Mouse (Mus musculus) common myeloid progenitor, adult 5-6 weeks (primary cell): ENCODE data around the gene Adat1. TPM values are rescaled to one million over a fixed set of nuclear protein-coding genes. Genes with fewer than 3 reads are reported as not detected.

Experiments used
- ATAC-seq: replicated peaks from 2 replicates; pipeline ENCODE4 v1.8.0; 2016; ENCODE audit warnings: low read depth, mild to moderate bottlenecking, moderate TSS enrichment, inconsistent platforms; ENCODE audit not compliant: poor library complexity, severe bottlenecking
- total RNA-seq: library from RNA; stranded (forward); fragments of 200-1000, 187-1606 nt; gene quantifications from 2 replicates; pipeline ENCODE4 v1.2.3, GENCODE M21; 2017

The Adat1 gene
- 3.8 and 6.0 TPM in 2 replicates for total RNA-seq

GRCm38 (mm10) chr8:111992013-111992702 lies at the start of gene Adat1:
TSS of gene Adat1 (minus strand) at chr8:111992302.
- peak; percentile 98 for ATAC-seq

GRCm38 (mm10) chr8:112037521-112037920 lies 45.4 kb upstream of the Adat1 start:
- ATAC-seq: no peak

DNA sequence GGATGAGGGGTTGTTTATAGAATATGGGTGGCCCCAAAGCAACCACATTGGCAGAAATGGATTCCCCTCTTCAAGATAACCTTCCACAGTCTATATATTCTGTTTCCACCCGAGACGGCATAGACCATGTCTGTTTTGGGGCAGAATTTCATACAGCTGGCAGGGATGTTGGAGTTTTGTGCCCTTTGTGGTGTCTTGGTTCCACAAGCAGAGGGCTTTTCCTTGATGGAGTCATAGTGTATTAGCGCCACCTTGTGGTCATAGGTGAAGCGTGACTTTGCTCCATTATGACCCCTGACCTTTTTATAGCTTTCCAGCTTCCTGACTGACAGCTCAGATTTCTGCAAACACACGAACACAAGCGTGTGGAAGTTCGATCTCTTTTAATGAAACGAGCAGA lies 42.5 kb upstream of the Adat1 start:
- peak; percentile 93 for ATAC-seq

GRCm38 (mm10) chr8:112033071-112033470 lies 41.0 kb upstream of the Adat1 start:
- no peak for ATAC-seq

GRCm38 (mm10) chr8:112030663-112031062 lies 38.6 kb upstream of the Adat1 start:
- ATAC-seq: no peak

DNA sequence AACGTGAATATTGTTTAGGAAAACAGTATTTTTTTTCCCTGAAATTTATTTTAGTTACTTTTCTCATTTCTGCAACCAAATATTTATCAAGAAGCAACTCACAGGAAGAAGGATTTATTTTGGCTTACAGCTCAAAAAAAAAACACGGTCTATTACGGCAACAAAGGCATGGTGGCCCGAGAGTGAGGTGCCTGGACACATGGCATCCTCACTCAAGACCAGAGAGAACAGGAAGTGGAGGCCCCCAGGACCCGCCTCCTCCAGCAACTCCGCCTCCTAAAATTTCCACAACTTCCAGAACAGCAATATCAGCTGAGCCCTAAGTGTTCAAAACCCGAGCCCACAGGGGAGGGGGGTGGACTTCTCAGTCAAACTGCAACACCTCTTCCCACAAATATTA lies 37.4 kb upstream of the Adat1 start:
- ATAC-seq: no peak

DNA sequence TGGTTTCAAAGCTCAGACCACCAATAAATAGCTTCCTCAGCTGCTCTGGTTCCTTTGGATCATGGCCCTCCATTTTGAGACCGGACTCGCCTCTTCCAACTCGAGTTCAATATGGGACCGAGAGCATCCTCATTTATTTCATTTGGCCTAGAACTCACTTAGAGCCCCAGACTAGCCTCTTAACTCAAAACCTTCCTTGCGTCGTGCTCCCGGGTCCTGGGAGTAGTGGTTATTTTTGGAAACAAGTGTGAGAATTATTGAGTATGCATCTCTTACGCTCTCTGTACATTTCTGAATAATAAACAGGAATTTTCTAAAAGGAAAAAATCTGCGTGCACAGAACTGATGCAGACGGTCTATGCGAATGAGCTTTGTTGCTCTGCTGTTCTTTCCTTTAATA lies 22.8 kb upstream of the Adat1 start, which contains the start of gene Gm6793:
Gm6793 (minus strand) TSS at position 101 of the 400 bp plus-strand sequence.
- ATAC-seq: no peak

DNA sequence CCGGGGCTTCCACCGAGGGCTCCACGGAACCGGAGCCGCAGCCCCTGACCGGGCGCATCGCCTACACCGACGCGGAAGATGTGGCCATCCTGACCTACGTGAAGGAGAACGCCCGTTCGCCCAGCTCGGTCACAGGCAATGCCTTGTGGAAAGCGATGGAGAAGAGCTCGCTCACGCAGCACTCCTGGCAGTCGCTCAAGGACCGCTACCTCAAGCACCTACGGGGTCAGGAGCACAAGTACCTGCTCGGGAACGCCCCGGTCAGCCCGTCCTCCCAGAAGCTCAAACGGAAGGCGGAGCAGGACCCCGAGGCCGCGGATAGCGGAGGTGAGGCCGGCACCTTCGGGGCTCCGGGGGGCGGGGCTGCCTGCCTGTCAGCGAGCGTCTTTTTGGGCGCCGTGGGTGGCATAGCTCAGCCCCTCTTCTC lies 19.7 kb upstream of the Adat1 start:
- peak; percentile 58 for ATAC-seq

DNA sequence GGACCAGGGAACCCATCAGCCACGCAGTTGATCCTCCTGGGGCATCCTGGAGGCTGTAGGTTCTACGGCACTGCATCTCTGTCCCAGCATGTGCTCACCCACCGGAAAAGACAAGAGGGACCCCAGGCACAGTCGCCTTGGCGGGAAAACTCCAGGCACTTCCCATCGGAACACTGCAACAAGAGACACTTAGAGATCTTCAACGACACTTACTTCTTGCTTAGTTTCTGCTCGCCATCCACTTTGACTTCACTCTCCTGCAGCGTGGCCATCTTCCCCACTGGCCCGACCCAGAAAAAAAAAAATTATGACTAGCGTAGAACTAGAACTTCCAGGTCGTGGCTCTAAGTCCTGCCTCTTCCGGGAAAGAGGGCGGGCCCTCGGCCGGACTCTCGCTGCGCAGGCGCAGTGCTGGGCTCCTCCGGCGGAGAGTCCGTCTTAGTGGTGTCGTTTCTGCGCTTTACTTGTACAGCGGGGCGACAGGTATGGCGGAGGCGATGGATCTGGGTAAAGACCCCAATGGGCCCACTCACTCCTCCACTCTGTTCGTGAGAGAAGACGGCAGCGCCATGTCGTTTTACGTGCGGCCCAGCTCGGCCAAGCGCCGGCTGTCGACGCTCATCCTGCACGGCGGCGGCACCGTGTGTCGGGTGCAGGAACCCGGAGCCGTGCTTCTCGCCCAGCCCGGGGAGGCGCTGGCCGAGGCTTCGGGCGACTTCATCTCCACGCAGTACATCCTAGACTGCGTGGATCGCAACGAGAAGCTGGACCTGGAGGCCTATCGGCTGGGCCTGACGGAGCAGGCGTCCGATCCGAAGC lies 19.1 kb upstream of the Adat1 start, which contains the start of the genes Kars and Terf2ip:
Kars (minus strand) TSS at position 327 of the 819 bp plus-strand sequence.
Terf2ip (plus strand) TSS at position 402 of the 819 bp plus-strand sequence.
- ATAC-seq: peak; percentile 85

DNA sequence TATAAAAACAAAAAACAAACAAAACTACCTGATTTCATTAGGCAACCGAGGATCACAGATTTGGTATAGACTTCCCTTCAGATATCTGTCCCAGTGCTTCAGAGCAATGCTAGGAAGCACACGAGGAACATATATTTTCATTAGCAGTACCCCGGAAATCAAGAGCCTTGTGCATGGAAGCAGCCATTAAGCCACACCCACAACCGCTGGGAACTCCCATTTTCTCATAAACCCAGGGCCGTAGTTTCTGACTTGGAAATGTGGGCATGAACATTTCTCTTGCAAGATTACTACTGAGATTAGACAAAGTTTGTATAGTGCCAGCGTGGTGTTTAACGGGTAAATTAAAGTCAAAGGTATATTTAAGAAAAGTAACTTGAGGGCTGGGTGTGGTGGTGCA lies 17.5 kb upstream of the Adat1 start:
- ATAC-seq: no peak

DNA sequence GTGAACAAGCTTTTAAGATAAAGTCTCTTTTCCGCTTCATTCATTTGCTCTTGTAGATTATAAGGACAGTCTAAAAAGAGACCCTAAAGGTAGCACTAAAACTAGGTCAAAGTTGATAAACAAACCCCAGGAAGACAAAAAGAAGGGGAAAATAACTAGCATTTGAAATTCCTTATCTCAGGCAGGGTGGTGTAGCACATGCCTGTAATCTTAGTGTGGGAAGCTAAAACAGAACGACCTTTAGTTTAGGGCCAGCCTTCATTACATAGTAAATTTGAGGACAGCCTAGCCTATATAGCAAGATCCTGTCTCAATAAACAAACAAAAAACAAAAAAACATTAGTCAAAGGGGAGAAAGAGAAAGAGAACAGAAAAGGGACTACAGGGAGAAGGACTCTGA lies 15.6 kb upstream of the Adat1 start:
- no peak for ATAC-seq

DNA sequence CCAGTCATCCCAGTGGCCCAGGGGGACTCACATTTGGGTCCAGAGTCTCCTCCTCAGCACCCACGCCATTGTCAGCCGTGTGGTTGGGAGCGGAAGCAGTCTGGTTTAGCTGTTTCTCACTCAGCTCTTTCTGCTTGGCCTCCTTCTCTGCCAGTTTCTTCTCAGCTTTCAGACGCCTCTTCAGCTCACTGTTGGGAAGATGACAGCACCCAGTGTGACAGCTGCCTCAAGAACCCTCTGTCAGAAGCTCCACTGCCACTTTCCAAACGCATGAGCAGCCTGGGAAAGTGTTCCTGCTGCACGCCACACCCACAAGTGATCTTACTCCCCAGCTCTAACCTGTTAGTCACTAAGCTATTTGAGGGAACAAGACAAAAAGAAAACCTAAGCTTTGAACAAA lies 13.5 kb upstream of the Adat1 start:
- ATAC-seq: no peak

DNA sequence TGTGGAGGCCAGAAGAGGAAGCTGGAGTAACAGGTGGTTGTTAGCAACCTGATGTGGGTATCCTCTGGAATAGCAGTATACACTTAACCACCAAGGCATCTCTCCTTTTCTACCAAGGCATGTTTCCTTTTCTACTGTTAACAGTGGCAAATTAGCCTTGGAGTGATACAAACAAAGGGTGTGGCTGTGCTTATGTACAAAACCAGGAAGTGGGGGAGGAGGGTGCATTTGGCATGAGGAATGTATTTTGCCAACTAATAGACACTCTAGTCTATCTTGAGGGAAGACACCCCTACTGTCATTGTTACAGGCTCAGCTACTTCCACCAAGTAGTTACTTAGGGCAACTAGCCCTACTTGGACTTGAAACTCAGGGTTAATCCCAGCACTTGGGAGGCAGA lies 12.7 kb upstream of the Adat1 start:
- no peak for ATAC-seq

GRCm38 (mm10) chr8:111992703-111993039 lies 569 bp upstream of the Adat1 start:
- no peak for ATAC-seq

GRCm38 (mm10) chr8:111991278-111991677 lies 824 bp downstream of the Adat1 start:
- ATAC-seq: no peak

- ATAC-seq: peak; percentile 74
Measured at GRCm38 (mm10) chr8:111989911-111990310, 2.2 kb downstream of the Adat1 start.

- no peak for ATAC-seq
Measured at GRCm38 (mm10) chr8:111984511-111984910, 7.6 kb downstream of the Adat1 start.

DNA sequence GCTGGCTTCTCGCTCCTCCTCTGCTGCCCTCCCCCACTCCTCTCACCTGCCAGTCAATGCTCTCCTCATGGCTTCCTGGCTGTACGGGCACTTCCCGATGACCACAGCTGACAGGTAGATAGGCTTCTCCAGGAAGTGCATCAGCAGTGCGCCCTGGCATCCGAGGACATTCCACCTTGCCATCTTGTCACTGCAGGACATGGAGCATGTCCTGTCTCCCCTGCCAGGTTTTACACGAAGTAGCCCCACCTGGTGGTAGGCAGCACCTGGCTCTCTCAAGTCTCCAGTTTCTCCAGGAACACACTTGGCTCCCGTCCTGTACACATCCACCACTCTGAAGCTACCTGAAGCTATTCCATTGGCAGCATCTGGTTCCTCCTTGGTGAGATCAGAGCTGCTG lies 10.0 kb downstream of the Adat1 start:
- 0 out of 2 replicates have a peak, but pooled peaks have one; percentile 15 for ATAC-seq

GRCm38 (mm10) chr8:111978147-111978546 lies 14.0 kb downstream of the Adat1 start:
- no peak for ATAC-seq

DNA sequence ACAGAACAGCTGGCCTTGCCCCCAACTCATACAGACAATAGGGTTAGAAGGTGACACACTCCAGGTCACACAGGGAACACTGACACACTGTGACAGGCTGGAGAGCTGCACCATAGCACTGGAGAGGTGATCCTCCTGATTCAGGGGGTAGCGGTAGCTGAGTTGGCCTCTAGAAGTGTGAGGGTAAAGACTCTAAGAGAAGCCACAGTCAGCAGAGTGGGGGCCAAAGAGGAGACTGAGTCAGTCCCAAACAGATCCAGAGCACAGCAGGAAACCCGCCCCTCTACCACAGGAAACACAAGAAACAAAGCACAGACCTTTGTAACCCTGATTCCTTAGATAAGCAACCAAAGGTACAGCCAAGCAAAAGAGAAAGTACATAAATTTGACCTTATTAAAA lies 15.8 kb downstream of the Adat1 start:
- peak; percentile 32 for ATAC-seq

GRCm38 (mm10) chr8:111975706-111976105 lies 16.4 kb downstream of the Adat1 start:
- ATAC-seq: no peak
